Mouse (Mus musculus) ES-E14 (cell line): ENCODE measurements around the gene Galnt17.

Experiments used
- MAFK ChIP-seq: IDR thresholded peaks from 2 replicates; pipeline ENCODE4 v1.6.1; 2014; ENCODE audit warnings: mild to moderate bottlenecking, low read depth, low read length, inconsistent platforms; ENCODE audit not compliant: insufficient read depth
- ZC3H11A ChIP-seq: IDR thresholded peaks from 2 replicates; pipeline ENCODE4 v1.6.1; 2012; ENCODE audit warnings: low read depth, mild to moderate bottlenecking, inconsistent platforms, low read length, borderline replicate concordance
- ZNF384 ChIP-seq: IDR thresholded peaks from 2 replicates; pipeline ENCODE4 v1.6.1; 2012; ENCODE audit warnings: low read depth, low read length, inconsistent platforms

DNA sequence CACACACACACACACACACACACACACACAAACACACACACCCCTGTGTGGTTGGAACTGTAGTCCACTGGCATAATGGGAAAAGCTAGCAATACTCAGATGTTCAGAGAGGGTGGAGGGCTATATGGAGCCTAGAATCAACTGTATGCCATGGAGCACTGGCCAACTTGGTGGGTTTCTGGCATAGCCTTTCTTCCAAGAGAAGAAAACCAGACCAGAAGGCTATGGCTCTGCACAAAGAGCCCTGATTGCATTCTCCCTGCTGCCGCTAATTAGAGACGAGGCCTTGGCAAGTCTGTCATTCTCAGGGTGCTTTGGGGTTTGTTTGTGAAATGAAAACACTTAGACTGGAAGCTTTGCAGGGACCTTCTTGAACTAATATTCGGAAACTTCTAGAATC is 301.8 kb downstream of the Galnt17 start:
- TF ChIP-seq ZNF384 (no peak), MAFK (no peak), ZC3H11A (no peak)
